Comparison of ENCODE assay signal across 13 mouse cellular contexts in genomic region chr19:49379646-49380045, GRCm38 (mm10).
"Had no signal": no experiment of that assay in that cellular context is flagged by ENCODE, and none has a peak within 500 bp of the region (broad histone marks: within the 10 kb centered on the region; RNA-seq: fewer than 3 reads in every experiment).

No protein-coding gene starts in this region.

- H3K4me2 ChIP-seq: lung, embryonic 14.5 days; midbrain, embryonic 13.5 days; midbrain, embryonic 15.5 days; neural tube, embryonic 12.5 days had no signal

- H3K9ac ChIP-seq: lung, embryonic 14.5 days; midbrain, embryonic 13.5 days; midbrain, embryonic 15.5 days; neural tube, embryonic 12.5 days had no signal

- H3K4me3 ChIP-seq: midbrain, embryonic 10.5 days; midbrain, embryonic 13.5 days; midbrain, embryonic 15.5 days; neural tube, embryonic 12.5 days had no signal

- H3K27me3 ChIP-seq: midbrain, embryonic 13.5 days; midbrain, embryonic 15.5 days; neural tube, embryonic 12.5 days had no signal

- H3K27ac ChIP-seq: midbrain, embryonic 10.5 days; midbrain, embryonic 13.5 days; midbrain, embryonic 15.5 days; neural tube, embryonic 12.5 days had no signal

- H3K9me3 ChIP-seq: midbrain, embryonic 10.5 days; midbrain, embryonic 13.5 days; midbrain, embryonic 15.5 days; neural tube, embryonic 12.5 days had no signal

- DNase-seq: lung, adult 18-20 months; lung, embryonic 14.5 days; lung, postnatal 10 days; lung, postnatal 4 days; right cerebral cortex, postnatal 14 days; spleen, adult 18-20 months; thymus, adult 18-20 months; thymus, postnatal 14 days; thymus, postnatal 36 days had no signal

- H3K36me3 ChIP-seq: midbrain, embryonic 10.5 days; midbrain, embryonic 13.5 days; midbrain, embryonic 15.5 days; neural tube, embryonic 12.5 days had no signal

- H3K4me1 ChIP-seq: midbrain, embryonic 10.5 days; midbrain, embryonic 13.5 days; midbrain, embryonic 15.5 days; neural tube, embryonic 12.5 days had no signal

- ATAC-seq: midbrain, embryonic 13.5 days; midbrain, embryonic 15.5 days had no signal
